Mouse (Mus musculus): ENCODE measurements around the gene Cln6. TPM values are rescaled to one million over a fixed set of nuclear protein-coding genes. Genes with fewer than 3 reads are reported as not detected.
"Not testable (repeated sequence)": the region's sequence is repeated elsewhere in the genome, so short reads cannot be mapped to it uniquely, and the experiment has no call there.

Cln6 gene
- total and polyA plus RNA-seq, 2 experiments from 2014 or later = 7.3 to 13.2 TPM

DNA sequence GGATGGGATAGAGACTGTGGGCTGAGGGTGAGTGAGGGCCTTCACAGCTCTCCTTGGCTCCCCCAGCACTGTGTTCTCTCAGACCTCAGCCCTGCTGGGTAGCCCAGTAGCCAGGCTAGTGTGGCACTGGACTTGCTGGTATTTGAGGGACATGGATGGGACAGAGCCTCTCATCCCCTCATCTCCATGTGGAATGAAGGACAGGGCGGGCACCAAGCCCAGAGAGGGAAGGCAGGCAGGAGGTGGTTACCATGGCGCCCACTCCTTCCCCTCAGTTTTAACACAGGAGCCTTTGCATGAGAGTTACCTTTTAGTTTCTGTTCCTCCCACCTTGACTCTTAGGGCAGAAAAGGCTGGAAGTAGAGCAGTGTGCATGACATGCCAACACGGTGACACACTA lies 10.1 kb downstream of the Cln6 start:
- DNase-seq (ENCODE audit: low spot score) (no peak), ATAC-seq (ENCODE audit: low FRiP score) (no peak)
- TF ChIP-seq CTCF (IDR thresholded peaks at IDR 0.05) = no peak
- Histone ChIP-seq H3K4me2 (ENCODE audit: low read depth, low read length, poor library complexity, severe bottlenecking) (no peak overlapping the region), H3K4me3 (ENCODE audit: low read depth, low read length) (no peak overlapping the region), H3K9me3 (ENCODE audit: low read length) (no peaks in the 10 kb centered on the region), H3K27me3 (ENCODE audit: insufficient read depth, low read length) (no peaks in the 10 kb centered on the region), H3K27ac (ENCODE audit: low read depth, low read length) (no peak overlapping the region), H3K4me1 (ENCODE audit: insufficient read depth, low read length) (no peaks in the 10 kb centered on the region), H3K36me3 (ENCODE audit: insufficient read depth, low read length) (no peaks in the 10 kb centered on the region), H3K9ac (replicated peaks; ENCODE audit: low read length, poor library complexity, severe bottlenecking) (no peak overlapping the region)
- 80% methylated on average over 3 of the region's 3 CpGs for WGBS

- H3K27me3 ChIP-seq (ENCODE audit: insufficient read depth, low read length) = no peaks in the 10 kb centered on the region
- no peak for DNase-seq (ENCODE audit: low spot score)
- no peak overlapping the region for H3K9ac ChIP-seq (replicated peaks; ENCODE audit: low read length, poor library complexity, severe bottlenecking)
- H3K9me3 ChIP-seq (ENCODE audit: low read length) = no peaks in the 10 kb centered on the region
- H3K4me2 ChIP-seq (ENCODE audit: low read depth, low read length, poor library complexity, severe bottlenecking) = no peak overlapping the region
- TF ChIP-seq CTCF (IDR thresholded peaks at IDR 0.05) = no peak
- no peak for ATAC-seq (ENCODE audit: low FRiP score)
- no peak overlapping the region for H3K4me3 ChIP-seq (ENCODE audit: low read depth, low read length)
- H3K36me3 ChIP-seq (ENCODE audit: insufficient read depth, low read length) = no peaks in the 10 kb centered on the region
- no peak overlapping the region for H3K27ac ChIP-seq (ENCODE audit: low read depth, low read length)
- H3K4me1 ChIP-seq (ENCODE audit: insufficient read depth, low read length) = no peaks in the 10 kb centered on the region
- 63% methylated on average over 2 of the region's 2 CpGs for WGBS
Observed at GRCm38 (mm10) chr9:62851571-62851970, 13.0 kb downstream of the Cln6 start.

- Histone ChIP-seq H3K36me3 (ENCODE audit: insufficient read depth, low read length) (no peaks in the 10 kb centered on the region), H3K4me1 (ENCODE audit: insufficient read depth, low read length) (no peaks in the 10 kb centered on the region), H3K9me3 (ENCODE audit: low read length) (no peaks in the 10 kb centered on the region), H3K27ac (ENCODE audit: low read depth, low read length) (no peak overlapping the region), H3K9ac (replicated peaks; ENCODE audit: low read length, poor library complexity, severe bottlenecking) (no peak overlapping the region), H3K27me3 (ENCODE audit: insufficient read depth, low read length) (no peaks in the 10 kb centered on the region), H3K4me2 (ENCODE audit: low read depth, low read length, poor library complexity, severe bottlenecking) (no peak overlapping the region), H3K4me3 (ENCODE audit: low read depth, low read length) (no peak overlapping the region)
- no peak for DNase-seq (ENCODE audit: low spot score)
- no peak for ATAC-seq (ENCODE audit: low FRiP score)
- no peak for TF ChIP-seq CTCF (IDR thresholded peaks at IDR 0.05)
- WGBS = 41% methylated on average over 4 of the region's 4 CpGs
Observed at GRCm38 (mm10) chr9:62854483-62854882, 15.9 kb downstream of the Cln6 start.

DNA sequence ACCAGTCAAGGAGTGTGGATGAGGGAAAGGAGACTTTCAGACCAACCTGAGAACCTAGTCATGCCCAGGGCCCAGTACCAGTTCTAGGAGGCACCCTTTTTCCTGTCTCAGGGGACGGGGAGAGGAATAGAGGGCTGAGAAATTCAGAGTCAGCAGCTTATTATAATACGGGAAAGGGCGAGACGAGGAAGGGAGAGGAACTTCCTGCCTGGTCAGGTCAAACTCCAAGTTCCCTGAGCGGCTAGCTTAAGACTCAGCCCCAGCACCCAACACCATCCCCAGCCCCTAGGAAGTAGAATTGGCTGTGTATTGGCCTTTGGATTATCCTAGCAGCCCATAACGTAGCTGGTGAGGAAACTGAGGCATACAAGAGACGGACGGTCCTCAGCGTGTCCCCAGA lies 18.6 kb downstream of the Cln6 start:
- no peaks in the 10 kb centered on the region for H3K36me3 ChIP-seq (ENCODE audit: insufficient read depth, low read length)
- no peak overlapping the region for H3K4me3 ChIP-seq (ENCODE audit: low read depth, low read length)
- no peaks in the 10 kb centered on the region for H3K4me1 ChIP-seq (ENCODE audit: insufficient read depth, low read length)
- H3K27me3 ChIP-seq (ENCODE audit: insufficient read depth, low read length) = no peaks in the 10 kb centered on the region
- H3K4me2 ChIP-seq (ENCODE audit: low read depth, low read length, poor library complexity, severe bottlenecking) = no peak overlapping the region
- H3K9me3 ChIP-seq (ENCODE audit: low read length) = no peaks in the 10 kb centered on the region
- no peak overlapping the region for H3K27ac ChIP-seq (ENCODE audit: low read depth, low read length)
- no peak for TF ChIP-seq CTCF (IDR thresholded peaks at IDR 0.05)
- WGBS = 82% methylated on average over 9 of the region's 9 CpGs
- no peak for DNase-seq (ENCODE audit: low spot score)
- no peak for ATAC-seq (ENCODE audit: low FRiP score)
- no peak overlapping the region for H3K9ac ChIP-seq (replicated peaks; ENCODE audit: low read length, poor library complexity, severe bottlenecking)

DNA sequence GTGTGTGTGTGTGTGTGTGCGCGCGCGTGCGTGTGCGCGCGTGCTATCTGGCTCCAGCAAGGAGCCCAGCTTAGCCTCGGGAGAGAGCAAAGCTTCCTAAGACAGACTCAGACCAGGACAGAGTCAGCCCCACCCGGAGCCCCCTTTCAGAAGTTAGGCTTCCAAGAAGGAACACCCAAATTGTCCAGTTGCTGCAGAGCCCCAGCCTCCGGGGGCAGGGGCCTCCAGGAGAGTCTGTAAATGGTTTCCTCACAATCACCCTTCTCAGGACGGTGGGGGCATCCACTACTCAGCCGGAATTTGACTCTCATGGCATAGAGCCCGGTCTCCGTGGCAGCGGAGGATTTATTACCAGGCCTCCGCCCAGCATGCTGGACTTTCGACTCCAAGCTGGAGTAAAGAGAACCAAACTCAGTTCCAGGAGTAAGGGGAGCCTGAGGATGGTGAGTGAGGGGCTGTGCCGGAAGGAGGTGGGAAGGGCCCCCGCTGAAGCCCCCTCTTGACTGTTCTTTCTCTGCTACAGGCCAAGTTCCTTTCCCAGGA lies 19.2 kb downstream of the Cln6 start, which contains the start of gene Calml4:
Gene Calml4, plus strand, starts transcription at position 362 of the 543 bp plus-strand sequence.
- no peaks in the 10 kb centered on the region for H3K4me1 ChIP-seq (ENCODE audit: insufficient read depth, low read length)
- no peak within 1 kb of the TSS for H3K4me3 ChIP-seq (ENCODE audit: low read depth, low read length)
- ATAC-seq (ENCODE audit: low FRiP score) (no peak), DNase-seq (ENCODE audit: low spot score) (peak; percentile 77)
- no peak within 1 kb of the TSS for H3K9ac ChIP-seq (replicated peaks; ENCODE audit: low read length, poor library complexity, severe bottlenecking)
- 47% methylated on average over 20 of the region's 20 CpGs for WGBS
- no peaks in the 10 kb centered on the region for H3K9me3 ChIP-seq (ENCODE audit: low read length)
- no peak for TF ChIP-seq CTCF (IDR thresholded peaks at IDR 0.05)
- no peak within 1 kb of the TSS for H3K4me2 ChIP-seq (ENCODE audit: low read depth, low read length, poor library complexity, severe bottlenecking)
- H3K27me3 ChIP-seq (ENCODE audit: insufficient read depth, low read length) = no peaks in the 10 kb centered on the region
- H3K36me3 ChIP-seq (ENCODE audit: insufficient read depth, low read length) = no peaks in the 10 kb centered on the region
- H3K27ac ChIP-seq (ENCODE audit: low read depth, low read length) = no peak within 1 kb of the TSS

DNA sequence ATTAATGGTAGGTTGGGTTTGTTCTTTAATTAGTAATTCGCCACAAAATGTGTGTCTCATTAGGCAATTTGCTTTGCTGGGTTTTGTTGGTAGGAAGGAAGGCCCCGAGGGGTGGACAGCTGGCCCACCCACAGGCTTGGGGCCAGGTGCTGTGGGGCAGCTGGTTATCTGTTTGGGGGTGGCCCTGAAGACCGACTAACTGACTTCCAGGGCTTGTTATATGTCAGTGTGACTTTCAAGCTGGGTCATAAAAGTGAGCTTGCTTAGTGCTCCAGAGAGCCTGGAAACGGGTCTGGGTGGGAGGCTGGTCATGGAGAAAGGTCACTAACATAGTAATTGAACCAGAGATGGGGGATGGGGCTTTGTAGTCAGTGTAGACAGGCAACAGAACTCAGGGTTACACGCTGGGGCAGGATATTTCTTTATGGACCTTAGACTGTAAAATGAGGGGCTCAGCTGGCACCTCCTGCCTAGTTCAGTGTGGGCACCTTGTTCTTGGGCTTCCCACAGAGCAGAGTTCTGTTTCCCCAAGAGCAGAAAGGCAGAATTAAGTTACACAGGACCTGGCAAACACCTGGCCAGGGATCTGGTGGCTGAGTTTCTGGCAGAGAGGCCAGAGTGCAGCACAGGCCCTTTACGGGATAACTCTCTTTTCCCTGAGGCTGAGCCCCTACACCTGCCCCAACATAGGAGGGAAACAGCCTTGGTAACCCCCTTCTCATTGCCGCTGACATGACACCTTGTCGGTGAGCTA lies 19.9 kb downstream of the Cln6 start:
- no peaks in the 10 kb centered on the region for H3K36me3 ChIP-seq (ENCODE audit: insufficient read depth, low read length)
- no peak overlapping the region for H3K4me3 ChIP-seq (ENCODE audit: low read depth, low read length)
- H3K9ac ChIP-seq (replicated peaks; ENCODE audit: low read length, poor library complexity, severe bottlenecking) = no peak overlapping the region
- H3K9me3 ChIP-seq (ENCODE audit: low read length) = no peaks in the 10 kb centered on the region
- H3K27me3 ChIP-seq (ENCODE audit: insufficient read depth, low read length) = no peaks in the 10 kb centered on the region
- no peak for ATAC-seq (ENCODE audit: low FRiP score)
- DNase-seq (ENCODE audit: low spot score) = no peak
- no peak for TF ChIP-seq CTCF (IDR thresholded peaks at IDR 0.05)
- no peaks in the 10 kb centered on the region for H3K4me1 ChIP-seq (ENCODE audit: insufficient read depth, low read length)
- no peak overlapping the region for H3K27ac ChIP-seq (ENCODE audit: low read depth, low read length)
- no peak overlapping the region for H3K4me2 ChIP-seq (ENCODE audit: low read depth, low read length, poor library complexity, severe bottlenecking)
- WGBS = 61% methylated on average over 8 of the region's 8 CpGs

DNA sequence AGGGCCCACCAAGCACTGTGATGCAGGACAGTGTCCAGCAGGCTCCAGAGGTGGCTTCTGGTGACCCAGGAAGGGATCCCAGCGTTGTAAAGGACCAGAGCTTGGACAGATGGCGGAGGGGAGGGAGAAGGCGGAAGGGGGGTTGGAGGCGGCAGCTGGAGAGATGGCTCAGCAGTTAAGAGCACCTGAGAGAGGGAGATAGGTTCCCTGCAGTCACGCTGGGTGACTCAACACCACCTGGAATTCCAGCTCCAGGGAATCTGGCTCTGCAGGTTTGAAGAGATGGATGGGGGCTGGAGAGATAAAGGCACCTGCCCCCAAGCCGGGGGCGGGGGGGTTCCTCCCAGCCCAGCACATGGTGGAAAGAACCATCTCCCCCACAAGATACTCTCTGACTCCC lies 21.5 kb downstream of the Cln6 start:
- WGBS = 64% methylated on average over 6 of the region's 7 CpGs

More for the DNA sequence above, 21.5 kb downstream of the Cln6 start:
- H3K4me1 ChIP-seq (ENCODE audit: insufficient read depth, low read length); H3K4me2 ChIP-seq (ENCODE audit: low read depth, low read length, poor library complexity, severe bottlenecking); H3K27me3 ChIP-seq (ENCODE audit: insufficient read depth, low read length); H3K27ac ChIP-seq (ENCODE audit: low read depth, low read length); H3K9me3 ChIP-seq (ENCODE audit: low read length); H3K9ac ChIP-seq (replicated peaks; ENCODE audit: low read length, poor library complexity, severe bottlenecking); H3K4me3 ChIP-seq (ENCODE audit: low read depth, low read length); DNase-seq (ENCODE audit: low spot score); ATAC-seq (ENCODE audit: low FRiP score); H3K36me3 ChIP-seq (ENCODE audit: insufficient read depth, low read length): not testable (repeated sequence)
